Mouse (Mus musculus) intestine, embryonic 16.5 days (tissue): ENCODE results near the gene Oprd1. TPM values are rescaled to one million over a fixed set of nuclear protein-coding genes. Genes with fewer than 3 reads are reported as not detected.
A peak's percentile ranks its signal among the peaks of the same experiment; 100 is the strongest.

Experiments
- ATAC-seq: fragments of 200-750 bp; cut with Nextera tagmentation; 2 replicates; pipeline ENCODE4 v1.8.0; 2017; ENCODE audit warnings: moderate TSS enrichment, moderate library complexity
- H3K27ac ChIP-seq: fragments of 300-500 bp; sonication (generic); 2 replicates; pipeline ENCODE4 v1.5.1; 2014; ENCODE audit warnings: mild to moderate bottlenecking, low read length
- H3K27me3 ChIP-seq: fragments of 300-500 bp; sonication (generic); replicated peaks from 2 replicates; pipeline ENCODE4 v1.6.1; 2014; ENCODE audit warnings: low read length, control low read depth, mixed read lengths; ENCODE audit not compliant: control insufficient read depth, insufficient read depth
- H3K36me3 ChIP-seq: fragments of 300-500 bp; sonication (generic); 2 replicates; pipeline ENCODE4 v1.6.1; 2014; ENCODE audit warnings: low read length, control low read depth; ENCODE audit not compliant: control insufficient read depth, insufficient read depth
- H3K4me1 ChIP-seq: fragments of 300-500 bp; sonication (generic); 2 replicates; pipeline ENCODE4 v1.6.1; 2014; ENCODE audit warnings: low read length, control low read depth, mixed read lengths; ENCODE audit not compliant: control insufficient read depth, insufficient read depth
- H3K4me2 ChIP-seq: fragments of 300-500 bp; sonication (generic); 2 replicates; pipeline ENCODE4 v1.6.1; 2014; ENCODE audit warnings: low read depth, low read length, control low read depth
- H3K4me3 ChIP-seq: fragments of 300-500 bp; sonication (generic); 2 replicates; pipeline ENCODE4 v1.5.1; 2014; ENCODE audit warnings: mild to moderate bottlenecking, low read length
- H3K9ac ChIP-seq: fragments of 300-500 bp; sonication (generic); 2 replicates; pipeline ENCODE4 v1.6.1; 2014; ENCODE audit warnings: low read depth, low read length
- H3K9me3 ChIP-seq: fragments of 300-500 bp; sonication (generic); 2 replicates; pipeline ENCODE4 v1.6.1; 2016; ENCODE audit warnings: low read length, control low read depth; ENCODE audit not compliant: control insufficient read depth
- WGBS: fragments of 180-500 bp; shearing (Covaris S2); extraction: QIAGEN DNeasy Blood & Tissue Kit; methylation state at CpG from one replicate; pipeline ENCODE4 v1.1.7; 2014; 5-methylcytosine and 5-hydroxymethylcytosine counted together
- polyA plus RNA-seq: library from polyadenylated mRNA; unstranded; fragments of >200 nt; fragmentation: Nextera tagmentation; extraction: Ambion mirVana; gene quantifications from 2 replicates; pipeline ENCODE4 v1.2.1, GENCODE M21; 2015

The Oprd1 gene
- polyA plus RNA-seq, 1 experiment from 2014 or later, result 0.22 TPM

DNA sequence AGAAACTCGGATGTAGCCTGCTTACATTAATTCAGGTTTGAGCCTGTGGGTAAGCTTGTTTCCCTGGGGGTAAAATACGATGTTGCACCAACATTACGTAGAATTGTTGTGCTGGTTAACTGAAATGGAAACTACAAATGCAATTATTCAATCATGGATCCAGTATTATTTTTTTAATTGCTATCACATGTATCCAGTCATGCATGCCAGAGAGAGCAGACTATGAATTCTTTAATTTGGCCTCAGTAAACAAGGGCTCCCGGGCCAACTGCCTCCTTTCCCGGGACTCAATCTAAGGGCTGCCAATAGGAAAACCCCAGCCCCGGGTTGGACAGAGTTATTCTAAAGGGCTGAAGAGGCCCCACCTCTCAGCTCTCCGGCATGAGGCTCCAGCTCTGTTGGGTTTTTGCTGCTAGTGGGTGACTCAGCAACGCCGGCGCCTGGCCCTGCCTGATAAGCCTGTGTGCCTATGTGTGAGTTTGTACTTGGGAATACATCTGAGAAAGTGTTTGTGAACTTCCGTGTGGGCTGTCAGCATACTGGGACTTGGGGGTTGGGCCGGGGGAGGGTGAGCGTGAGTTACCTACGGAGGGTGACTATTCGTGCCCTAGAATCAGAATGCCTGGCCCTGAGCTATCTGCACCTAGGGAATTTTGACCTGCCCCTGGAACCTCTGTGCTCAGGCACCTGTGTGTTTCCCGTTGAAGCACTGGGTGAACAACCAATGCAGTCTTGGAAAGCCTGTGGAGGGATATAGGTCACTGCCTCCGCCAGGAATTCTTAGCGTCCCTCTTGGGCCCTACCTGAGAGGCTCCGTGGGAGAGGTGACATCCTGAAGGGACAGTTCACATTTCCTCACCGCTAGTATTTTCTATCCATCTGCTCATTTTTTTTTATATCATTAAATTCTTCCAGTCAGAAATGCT lies 67.5 kb downstream of the Oprd1 start:
- Histone ChIP-seq H3K4me2 (peak overlapping the region; percentile 19; the same call in 1 of the 2 replicates), H3K27me3 (no peaks in the 10 kb centered on the region), H3K4me1 (peaks cover 16% of the 10 kb centered on the region; the same call in 1 of the 2 replicates), H3K9ac (no peak overlapping the region), H3K36me3 (no peaks in the 10 kb centered on the region), H3K27ac (peak overlapping the region; percentile 60), H3K4me3 (no peak overlapping the region), H3K9me3 (no peaks in the 10 kb centered on the region)
- WGBS, result 26% methylated on average over 20 of the region's 20 CpGs
- ATAC-seq, result peak; percentile 62

GRCm38 (mm10) chr4:132075796-132076195 lies 68.5 kb downstream of the Oprd1 start:
- H3K4me2 ChIP-seq, result peak overlapping the region; percentile 91; the same call in 1 of the 2 replicates

DNA sequence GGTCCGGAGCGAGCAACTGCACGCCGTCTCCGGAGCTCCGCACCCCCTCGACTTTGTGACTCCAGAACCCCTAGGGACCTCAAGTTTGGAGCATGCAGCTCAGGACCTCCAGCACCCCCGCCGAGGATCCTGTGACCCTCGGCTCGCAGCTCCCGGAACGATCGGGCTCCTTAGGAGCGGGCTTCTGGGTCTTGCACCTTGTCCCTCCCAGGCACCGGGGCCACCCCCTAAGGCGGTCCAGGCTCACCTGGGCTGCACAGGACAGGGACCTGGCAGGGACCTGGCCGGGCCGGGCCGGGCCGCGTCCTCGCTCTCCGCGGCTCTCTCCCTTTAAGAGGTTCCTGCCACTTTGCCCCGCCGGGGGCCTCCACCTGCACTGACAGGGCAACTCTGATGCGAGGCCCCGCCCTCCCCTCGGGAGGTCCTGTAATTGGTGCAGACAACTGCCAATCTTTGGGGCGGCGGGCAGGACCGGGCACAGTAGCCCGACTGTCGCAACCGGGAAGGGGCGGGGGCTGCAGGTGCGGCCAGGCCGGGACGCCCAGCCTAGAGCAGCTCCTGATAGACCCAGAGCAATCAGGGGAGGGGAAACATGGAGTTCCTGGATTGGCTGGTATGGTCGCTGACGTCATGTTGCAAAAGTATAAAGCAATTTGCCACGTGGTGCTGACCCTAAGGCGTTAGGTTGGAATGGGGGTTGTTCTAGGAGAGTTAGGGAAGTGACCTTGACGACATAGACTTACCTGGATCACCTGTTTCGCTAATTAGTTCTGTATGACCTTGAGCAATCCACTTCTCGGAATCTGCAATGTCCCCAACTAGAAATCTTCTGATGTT lies 69.1 kb downstream of the Oprd1 start, which contains the start of gene Epb41:
TSS of gene Epb41 (minus strand) at position 389 of the 837 bp plus-strand sequence.
- no peaks in the 10 kb centered on the region for H3K36me3 ChIP-seq
- H3K27me3 ChIP-seq, result no peaks in the 10 kb centered on the region
- no peaks in the 10 kb centered on the region for H3K9me3 ChIP-seq
- H3K9ac ChIP-seq, result peak within 1 kb of the TSS; percentile 90
- peak within 1 kb of the TSS; percentile 91 for H3K4me2 ChIP-seq
- H3K4me3 ChIP-seq, result peak within 1 kb of the TSS; percentile 91
- H3K4me1 ChIP-seq, result peaks cover 16% of the 10 kb centered on the region; the same call in 1 of the 2 replicates
- under 1% methylated on average over 47 of the region's 47 CpGs for WGBS
- peak within 1 kb of the TSS; percentile 84 for H3K27ac ChIP-seq
- ATAC-seq, result peak; percentile 96

More at GRCm38 (mm10) chr4:132075796-132076195, 68.5 kb downstream of the Oprd1 start:
- H3K9ac ChIP-seq, result no peak overlapping the region
- ATAC-seq, result no peak
- peak overlapping the region; percentile 9; the same call in 1 of the 2 replicates for H3K27ac ChIP-seq
- no peaks in the 10 kb centered on the region for H3K27me3 ChIP-seq
- H3K9me3 ChIP-seq, result no peaks in the 10 kb centered on the region
- peak overlapping the region; percentile 91 for H3K4me3 ChIP-seq
- H3K4me1 ChIP-seq, result peaks cover 16% of the 10 kb centered on the region; the same call in 1 of the 2 replicates
- 59% methylated on average over 1 of the region's 1 CpGs for WGBS
- no peaks in the 10 kb centered on the region for H3K36me3 ChIP-seq

- peak within 1 kb of the TSS; percentile 91 for H3K4me3 ChIP-seq
- H3K36me3 ChIP-seq, result no peaks in the 10 kb centered on the region
- 1% methylated on average over 42 of the region's 42 CpGs for WGBS
- H3K27ac ChIP-seq, result peak within 1 kb of the TSS; percentile 84
- H3K4me2 ChIP-seq, result peak within 1 kb of the TSS; percentile 91
- H3K4me1 ChIP-seq, result peaks cover 16% of the 10 kb centered on the region; the same call in 1 of the 2 replicates
- H3K9me3 ChIP-seq, result no peaks in the 10 kb centered on the region
- H3K27me3 ChIP-seq, result no peaks in the 10 kb centered on the region
- peak within 1 kb of the TSS; percentile 90 for H3K9ac ChIP-seq
- peak; percentile 44 for ATAC-seq
These were observed 70.0 kb downstream of the Oprd1 start, which contains the start of gene Gm10300 for GRCm38 (mm10) chr4:132074077-132074932. Gene Gm10300, plus strand, starts transcription at chr4:132074697.

GRCm38 (mm10) chr4:132072946-132073345 lies 71.3 kb downstream of the Oprd1 start:
- peaks cover 23% of the 10 kb centered on the region; the same call in 1 of the 2 replicates for H3K4me1 ChIP-seq
- no peak overlapping the region for H3K27ac ChIP-seq
- no peak overlapping the region for H3K4me2 ChIP-seq
- 70% methylated on average over 6 of the region's 6 CpGs for WGBS
- no peaks in the 10 kb centered on the region for H3K9me3 ChIP-seq
- H3K27me3 ChIP-seq, result no peaks in the 10 kb centered on the region
- H3K9ac ChIP-seq, result 0 out of 2 replicates have a peak overlapping the region, but pooled peaks have one; percentile 1
- H3K36me3 ChIP-seq, result no peaks in the 10 kb centered on the region
- no peak overlapping the region for H3K4me3 ChIP-seq
- no peak for ATAC-seq

- no peak for ATAC-seq
- Histone ChIP-seq H3K27ac (no peak overlapping the region), H3K4me1 (peaks cover 23% of the 10 kb centered on the region; the same call in 1 of the 2 replicates), H3K4me2 (no peak overlapping the region), H3K36me3 (no peaks in the 10 kb centered on the region), H3K9me3 (no peaks in the 10 kb centered on the region), H3K4me3 (no peak overlapping the region), H3K9ac (no peak overlapping the region), H3K27me3 (no peaks in the 10 kb centered on the region)
- WGBS, result 72% methylated on average over 3 of the region's 3 CpGs
These were observed 72.1 kb downstream of the Oprd1 start for GRCm38 (mm10) chr4:132072156-132072555.

DNA sequence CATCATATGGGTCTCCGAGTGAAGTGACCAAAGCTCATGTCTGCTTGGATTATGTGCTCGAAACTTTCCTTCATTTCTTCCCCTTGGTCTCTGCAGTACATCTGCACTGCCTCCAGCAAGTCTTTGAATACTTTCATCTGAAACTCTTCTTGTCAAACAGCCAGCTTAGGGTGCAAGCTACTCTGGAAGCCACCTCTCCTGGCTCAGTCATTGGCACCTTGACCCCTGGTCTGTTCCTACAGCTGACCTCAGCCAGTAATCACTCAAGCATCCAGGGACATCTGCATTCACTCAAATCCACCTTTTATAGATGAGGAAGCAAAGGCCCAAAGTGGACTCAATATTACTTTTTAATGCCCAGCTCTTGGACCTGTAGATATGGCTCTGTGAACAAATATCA lies 72.6 kb downstream of the Oprd1 start:
- no peak overlapping the region for H3K4me3 ChIP-seq
- peaks cover 24% of the 10 kb centered on the region; the same call in 1 of the 2 replicates for H3K4me1 ChIP-seq
- 88% methylated on average over 2 of the region's 2 CpGs for WGBS
- no peaks in the 10 kb centered on the region for H3K9me3 ChIP-seq
- no peak overlapping the region for H3K27ac ChIP-seq
- H3K9ac ChIP-seq, result no peak overlapping the region
- no peaks in the 10 kb centered on the region for H3K27me3 ChIP-seq
- no peaks in the 10 kb centered on the region for H3K36me3 ChIP-seq
- H3K4me2 ChIP-seq, result no peak overlapping the region
- ATAC-seq, result no peak

- 46% methylated on average over 2 of the region's 2 CpGs for WGBS
- Histone ChIP-seq H3K9me3 (no peaks in the 10 kb centered on the region), H3K4me1 (peaks cover 29% of the 10 kb centered on the region), H3K36me3 (no peaks in the 10 kb centered on the region), H3K27me3 (no peaks in the 10 kb centered on the region), H3K4me3 (no peak overlapping the region), H3K9ac (no peak overlapping the region), H3K27ac (no peak overlapping the region), H3K4me2 (no peak overlapping the region)
- ATAC-seq, result no peak
These were observed 76.4 kb downstream of the Oprd1 start for GRCm38 (mm10) chr4:132067938-132068235.
